Mouse (Mus musculus) megakaryocyte, embryonic 14.5 days (primary cell): ENCODE results near the gene Rab37. TPM values are rescaled to one million over a fixed set of nuclear protein-coding genes. Genes with fewer than 3 reads are reported as not detected.

Source experiments
- H3K27me3 ChIP-seq: replicated peaks from 2 replicates; pipeline ENCODE3; 2012; ENCODE audit warnings: inconsistent platforms
- H3K36me3 ChIP-seq: replicated peaks from 2 replicates; pipeline ENCODE3; 2012; ENCODE audit warnings: low read length, inconsistent platforms, mixed read lengths
- H3K4me1 ChIP-seq: 2 replicates; pipeline ENCODE4 v1.6.1; 2012; ENCODE audit warnings: inconsistent platforms
- H3K4me3 ChIP-seq: replicated peaks from 2 replicates; pipeline ENCODE3; 2012; ENCODE audit warnings: moderate library complexity, mild to moderate bottlenecking, inconsistent platforms
- H3K9me3 ChIP-seq: 2 replicates; pipeline ENCODE4 v1.6.1; 2012; ENCODE audit warnings: inconsistent platforms
- FLI1 ChIP-seq: IDR thresholded peaks from 2 replicates; pipeline ENCODE4 v1.6.1; 2012; ENCODE audit warnings: low read length, inconsistent platforms, mixed read lengths
- GATA1 ChIP-seq: IDR thresholded peaks from 3 replicates; pipeline ENCODE4 v1.6.1; 2012; ENCODE audit warnings: mixed read lengths, low read length, inconsistent platforms, borderline replicate concordance
- polyA plus RNA-seq: library from polyadenylated mRNA; stranded (reverse); fragments of >175 nt; gene quantifications from 2 replicates; pipeline ENCODE4 v1.2.3, GENCODE M21; 2012; ENCODE audit warnings: low replicate concordance; ENCODE audit not compliant: insufficient read depth

The Rab37 gene
- polyA plus RNA-seq, 1 experiment: 19.8 TPM

DNA sequence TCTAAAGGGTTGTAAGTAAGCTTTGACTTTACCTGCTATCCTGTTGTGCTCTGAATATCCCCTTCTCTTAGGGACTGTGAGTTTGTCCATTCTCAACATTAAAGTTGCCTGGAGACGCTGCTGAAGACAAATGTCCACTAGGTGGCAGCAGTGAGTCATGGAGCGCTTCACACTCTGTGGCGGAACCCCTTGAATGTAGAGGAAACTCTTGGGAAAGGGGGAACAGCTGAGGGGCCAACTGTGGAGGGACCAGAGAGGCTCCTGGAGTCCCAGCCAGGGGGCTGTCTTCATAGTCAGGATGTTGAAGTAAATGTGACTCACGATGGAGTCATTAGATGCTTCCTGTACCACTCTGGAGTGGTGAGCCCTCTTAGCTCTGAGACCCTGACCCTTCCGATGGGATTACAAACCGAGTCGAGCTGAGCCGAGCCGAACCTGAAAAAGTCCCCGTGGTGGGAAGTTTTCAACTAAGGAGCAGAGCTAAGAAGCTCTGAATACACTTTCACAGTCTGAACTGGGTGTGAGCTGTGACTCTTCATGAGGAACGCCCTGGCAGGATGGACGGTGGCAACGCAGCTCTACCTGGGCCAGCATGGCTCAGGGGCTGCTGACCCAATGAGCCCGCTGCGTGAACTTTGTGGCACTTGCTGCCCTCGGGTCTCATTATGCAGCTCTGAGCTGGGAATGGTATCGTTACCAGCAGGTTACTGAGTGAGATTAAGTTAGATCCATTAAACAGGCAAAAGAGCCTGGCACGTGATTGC, 7.7 kb upstream of the Rab37 start:
- H3K4me1 ChIP-seq: peaks cover 33% of the 10 kb centered on the region
- TF ChIP-seq FLI1 (no peak), GATA1 (no peak)
- H3K36me3 ChIP-seq: no peaks in the 10 kb centered on the region
- H3K4me3 ChIP-seq: no peak overlapping the region
- H3K9me3 ChIP-seq: peaks cover 9% of the 10 kb centered on the region
- H3K27me3 ChIP-seq: peaks cover 40% of the 10 kb centered on the region

DNA sequence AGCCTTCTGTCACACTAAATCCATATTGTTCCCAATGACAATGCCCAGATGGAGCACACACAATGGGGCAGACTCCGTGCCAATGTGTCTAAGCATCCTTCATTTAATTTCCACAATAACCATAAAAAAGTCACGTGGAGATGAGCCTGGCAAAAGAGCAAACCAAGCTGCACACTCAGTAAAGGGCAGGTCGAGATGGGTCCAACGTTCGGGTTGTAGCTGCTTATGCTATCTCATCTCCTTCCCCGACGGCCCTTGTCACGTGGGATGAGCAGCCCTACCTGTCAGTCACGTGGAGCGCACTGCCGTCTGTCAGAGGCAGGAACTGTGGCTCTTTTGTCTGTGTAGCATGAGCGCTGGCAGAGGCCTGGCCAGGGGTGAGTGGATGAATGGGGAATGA, 6.6 kb upstream of the Rab37 start:
- TF ChIP-seq FLI1 (no peak), GATA1 (no peak)
- Histone ChIP-seq H3K9me3 (0 out of 2 replicates have a peak, but pooled peaks cover 2% of the 10 kb centered on the region), H3K4me3 (no peak overlapping the region), H3K27me3 (peaks cover 41% of the 10 kb centered on the region), H3K36me3 (no peaks in the 10 kb centered on the region), H3K4me1 (peaks cover 22% of the 10 kb centered on the region)

DNA sequence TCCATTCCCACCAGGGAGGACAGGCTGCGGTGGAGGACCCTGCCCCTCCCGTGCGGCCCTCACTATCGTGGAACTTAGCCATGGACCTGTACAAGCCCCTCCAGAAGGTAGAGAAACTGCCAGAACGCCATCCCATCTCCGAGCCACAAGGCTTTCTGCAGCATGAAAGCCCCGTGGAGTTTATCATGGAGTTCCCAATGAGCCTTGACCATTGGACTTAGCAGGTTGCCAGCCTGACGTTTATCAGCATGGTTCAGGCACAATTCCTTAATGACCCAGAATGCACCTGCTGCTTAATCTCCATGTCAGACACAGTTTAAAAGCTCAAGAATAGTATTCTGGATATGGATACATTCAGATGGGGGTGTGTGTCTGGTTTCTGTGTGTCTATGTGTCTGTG, 6.2 kb upstream of the Rab37 start:
- Histone ChIP-seq H3K27me3 (peaks cover 44% of the 10 kb centered on the region), H3K36me3 (no peaks in the 10 kb centered on the region), H3K4me3 (no peak overlapping the region), H3K9me3 (peaks cover 3% of the 10 kb centered on the region), H3K4me1 (peaks cover 21% of the 10 kb centered on the region)
- TF ChIP-seq FLI1 (no peak), GATA1 (no peak)

DNA sequence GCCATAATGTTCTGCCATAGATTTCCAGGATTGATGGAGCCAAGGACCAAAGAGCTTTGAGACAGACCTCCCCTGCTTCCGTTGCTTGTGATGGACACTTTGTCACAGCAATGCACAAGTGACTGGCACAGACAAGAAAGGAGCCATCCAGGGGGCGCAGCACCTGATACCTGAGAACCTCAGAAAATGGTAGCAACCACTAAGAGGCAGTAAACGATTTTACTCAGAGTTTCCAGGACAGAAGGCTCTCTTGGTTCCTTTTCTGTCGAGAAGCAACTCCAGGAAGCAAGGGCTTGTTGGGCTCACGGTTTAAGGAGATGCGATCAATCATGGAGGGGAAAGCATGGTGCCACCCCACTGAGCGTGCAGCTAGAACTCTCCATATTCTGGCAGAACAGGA, 5.0 kb upstream of the Rab37 start:
- Histone ChIP-seq H3K4me1 (peaks cover 15% of the 10 kb centered on the region), H3K9me3 (peaks cover 14% of the 10 kb centered on the region), H3K36me3 (no peaks in the 10 kb centered on the region), H3K4me3 (no peak overlapping the region), H3K27me3 (peaks cover 55% of the 10 kb centered on the region)
- TF ChIP-seq FLI1 (no peak), GATA1 (no peak)

DNA sequence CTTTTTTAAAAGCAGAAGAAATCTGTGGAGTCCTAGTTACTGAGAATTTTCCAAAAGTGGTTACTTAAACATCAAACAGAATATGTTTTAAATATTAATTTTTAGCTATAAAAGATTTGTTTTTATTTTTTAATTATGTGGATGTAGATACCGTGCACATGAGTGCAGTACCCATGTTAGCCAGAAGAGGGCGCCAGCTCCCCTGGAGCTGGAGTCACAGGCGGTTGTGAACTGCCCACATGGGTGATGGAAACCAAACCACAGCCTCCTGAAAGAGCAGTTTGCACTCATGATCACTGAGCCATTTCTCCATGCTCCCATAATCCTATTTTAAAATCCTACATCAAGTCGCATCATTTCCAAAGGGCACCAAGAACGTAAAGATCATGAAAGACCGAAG, 1.4 kb upstream of the Rab37 start:
- TF ChIP-seq GATA1 (no peak), FLI1 (no peak)
- Histone ChIP-seq H3K36me3 (no peaks in the 10 kb centered on the region), H3K4me1 (peaks cover 12% of the 10 kb centered on the region), H3K9me3 (peaks cover 34% of the 10 kb centered on the region), H3K27me3 (peaks cover 59% of the 10 kb centered on the region), H3K4me3 (no peak overlapping the region)

DNA sequence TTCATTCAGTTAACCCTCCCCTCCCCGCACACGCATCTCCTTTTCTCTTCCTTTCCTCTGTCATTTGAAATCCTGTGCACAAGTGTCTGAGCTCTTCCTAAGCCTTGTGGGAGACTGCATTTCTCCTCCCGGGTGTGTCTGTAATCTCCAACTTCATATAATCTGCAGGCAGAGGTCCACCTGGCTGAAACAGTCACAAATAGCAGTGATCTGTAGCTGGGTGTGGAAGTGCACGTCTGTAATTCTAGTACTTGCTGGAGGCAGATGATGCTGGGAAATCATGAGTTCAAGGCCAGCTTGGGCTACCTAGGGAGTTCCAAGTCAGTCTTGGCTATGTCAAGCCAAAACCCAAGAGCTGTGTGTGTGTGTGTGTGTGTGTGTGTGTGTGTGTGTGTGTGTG, 909 bp downstream of the Rab37 start:
- Histone ChIP-seq H3K27me3 (peaks cover 53% of the 10 kb centered on the region), H3K36me3 (no peaks in the 10 kb centered on the region), H3K4me1 (peaks cover 12% of the 10 kb centered on the region), H3K9me3 (peaks cover 34% of the 10 kb centered on the region), H3K4me3 (no peak overlapping the region)
- TF ChIP-seq FLI1 (no peak), GATA1 (no peak)

DNA sequence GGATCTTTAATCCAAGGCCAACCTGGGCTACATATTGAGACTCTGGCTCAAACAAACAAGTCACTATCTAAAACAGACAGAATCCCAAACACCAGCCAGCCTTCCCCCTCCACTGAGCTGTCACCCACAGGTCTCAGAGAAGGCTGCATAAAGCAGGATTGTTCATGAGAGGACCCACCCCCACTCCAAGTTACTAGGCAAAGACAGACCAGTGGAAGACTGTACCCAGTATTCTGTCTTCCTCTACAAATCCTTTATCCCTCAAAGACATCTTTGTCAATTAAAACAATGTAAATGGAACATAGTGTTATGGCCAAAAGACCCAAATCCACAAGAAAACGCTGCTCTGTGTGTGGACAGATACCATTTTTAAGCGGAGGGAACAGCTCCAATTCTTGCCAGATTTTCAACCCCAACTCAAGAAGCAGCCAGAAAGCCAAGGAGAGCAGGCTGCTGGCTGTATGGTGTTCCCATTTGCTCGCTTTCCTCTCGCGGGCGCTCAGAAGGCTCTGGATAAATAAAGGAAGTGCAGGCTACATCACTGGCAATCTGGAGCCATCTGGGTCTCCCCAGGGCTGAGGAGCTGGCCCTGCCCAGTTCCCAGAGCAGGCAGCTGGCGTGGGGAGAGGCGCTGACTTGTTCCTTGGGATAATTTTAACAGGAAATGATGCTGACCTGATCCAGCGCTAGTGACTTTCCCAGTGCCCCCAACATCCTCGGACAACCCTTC, 7.1 kb downstream of the Rab37 start:
- no peak overlapping the region for H3K4me3 ChIP-seq
- peaks cover 43% of the 10 kb centered on the region for H3K27me3 ChIP-seq
- peaks cover 12% of the 10 kb centered on the region for H3K9me3 ChIP-seq
- no peaks in the 10 kb centered on the region for H3K36me3 ChIP-seq
- no peaks in the 10 kb centered on the region for H3K4me1 ChIP-seq
- TF ChIP-seq GATA1: no peak
- no peak for TF ChIP-seq FLI1

DNA sequence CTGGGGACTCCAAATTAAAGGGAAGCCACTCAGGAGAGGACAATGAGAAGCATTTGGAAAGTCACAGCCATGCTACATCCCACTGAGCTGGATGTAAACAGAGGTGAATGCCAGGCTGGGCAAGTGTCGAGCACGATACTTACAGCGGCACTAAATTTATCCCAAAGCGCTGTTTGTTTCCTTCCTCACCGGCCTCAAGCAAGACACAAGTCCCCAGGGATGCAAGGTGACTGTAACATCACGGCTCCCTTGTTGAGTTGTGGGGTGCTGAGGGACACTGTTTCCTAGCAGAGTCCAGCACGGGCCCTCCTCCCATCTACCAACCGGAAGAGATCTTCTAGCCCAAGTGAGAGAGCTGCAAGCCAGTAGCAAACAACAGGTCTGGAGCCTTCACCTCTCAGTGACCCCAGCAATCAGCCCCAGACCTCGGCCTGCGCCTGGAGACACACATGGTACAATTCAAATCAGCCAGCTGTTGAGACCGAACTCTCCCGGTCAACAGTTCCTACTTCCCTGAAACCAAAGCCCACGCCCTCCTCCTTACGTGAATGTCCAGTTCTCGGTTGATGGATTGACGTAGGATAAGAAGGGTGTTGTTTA, 8.1 kb downstream of the Rab37 start:
- Histone ChIP-seq H3K4me1 (peaks cover 6% of the 10 kb centered on the region; the same call in 1 of the 2 replicates), H3K27me3 (peaks cover 48% of the 10 kb centered on the region), H3K4me3 (no peak overlapping the region), H3K9me3 (peaks cover 7% of the 10 kb centered on the region; the same call in 1 of the 2 replicates), H3K36me3 (no peaks in the 10 kb centered on the region)
- TF ChIP-seq GATA1: no peak
- no peak for TF ChIP-seq FLI1

DNA sequence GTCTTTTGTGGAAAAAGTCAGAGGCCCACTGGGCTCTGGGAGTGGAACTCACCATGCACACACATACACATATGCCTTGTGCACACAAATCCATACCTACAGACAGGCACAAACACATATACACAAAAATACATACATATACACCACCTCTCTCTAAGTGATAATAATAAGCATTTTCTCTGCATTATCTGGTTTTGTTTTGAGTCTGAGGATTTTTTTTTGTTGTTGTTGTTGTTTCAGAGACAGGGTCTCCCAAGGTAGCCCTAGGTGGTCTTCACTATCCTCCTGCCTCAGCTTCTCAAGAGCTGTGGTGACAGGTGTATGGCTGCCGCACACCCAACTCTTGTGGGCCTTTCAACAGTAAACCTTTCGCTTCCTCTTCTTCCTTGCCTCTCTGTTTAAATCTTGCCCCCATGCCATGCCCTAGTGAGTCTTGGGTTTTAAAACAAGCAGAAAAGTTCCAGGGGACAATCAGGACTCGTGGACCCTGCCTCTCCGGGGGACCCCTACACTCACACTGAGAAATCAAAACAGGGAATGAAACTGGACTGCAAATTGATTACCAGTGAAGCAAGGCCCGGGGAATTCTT, 8.9 kb downstream of the Rab37 start:
- H3K4me3 ChIP-seq: no peak overlapping the region
- peaks cover 47% of the 10 kb centered on the region for H3K27me3 ChIP-seq
- H3K36me3 ChIP-seq: no peaks in the 10 kb centered on the region
- peaks cover 6% of the 10 kb centered on the region; the same call in 1 of the 2 replicates for H3K4me1 ChIP-seq
- H3K9me3 ChIP-seq: 0 out of 2 replicates have a peak, but pooled peaks cover 3% of the 10 kb centered on the region
- TF ChIP-seq GATA1 (no peak), FLI1 (no peak)
